In the genomic region with DNA sequence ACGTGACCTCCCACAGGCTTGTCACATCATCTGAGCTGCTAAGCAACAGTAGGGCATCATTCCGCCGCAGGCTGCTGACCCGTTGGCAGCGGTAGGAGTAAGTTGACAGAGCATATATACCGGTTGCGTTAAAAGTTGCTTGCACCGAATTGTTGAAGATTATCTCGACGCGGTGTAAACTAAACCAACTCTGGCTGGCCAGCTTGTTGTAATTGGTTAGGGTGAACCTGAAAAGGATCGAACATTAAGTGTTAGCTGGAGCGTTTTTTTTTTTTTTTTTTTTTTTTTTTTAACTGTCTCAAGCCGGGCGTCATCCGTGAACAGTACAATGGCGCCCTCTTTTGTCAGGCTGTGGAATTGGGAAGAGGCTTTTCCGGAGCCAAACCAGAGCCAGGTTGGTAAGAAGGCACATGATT, we compare ENCODE assay signal across 8 mouse cellular contexts. TPM values are rescaled to one million over a fixed set of nuclear protein-coding genes. Genes with fewer than 3 reads are reported as not detected.
DNase-seq lines count a peak whose midpoint lies in the region; ATAC-seq and TF ChIP-seq lines count a peak whose summit lies in the region.

No protein-coding gene starts in this region.

- H3K9me3 ChIP-seq in hindbrain, embryonic 10.5 days: no peaks in the 10 kb centered on the region
- no peaks in the 10 kb centered on the region for H3K9me3 ChIP-seq in lung, postnatal 0 days (ENCODE audit: low read length)

- peaks cover 8% of the 10 kb centered on the region; the same call in 1 of the 2 replicates for H3K27me3 ChIP-seq in hindbrain, embryonic 10.5 days (ENCODE audit: insufficient read depth, poor library complexity, severe bottlenecking)
- no peaks in the 10 kb centered on the region for H3K27me3 ChIP-seq in lung, postnatal 0 days (replicated peaks; ENCODE audit: insufficient read depth, low read length)

- DNase-seq in NIH3T3 (ENCODE audit: low read depth): peak; percentile 87
- DNase-seq in cerebellum, adult 9-10 months: peak; percentile 53
- peak; percentile 85 for DNase-seq in forelimb bud, embryonic 11.5 days (ENCODE audit: low read depth, low spot score)
- peak; percentile 77 for DNase-seq in hindbrain, embryonic 10.5 days (ENCODE audit: low spot score)
- peak; percentile 63 for DNase-seq in layer of hippocampus, adult 9-10 months (ENCODE audit: low spot score)
- DNase-seq in lung, postnatal 0 days (ENCODE audit: low spot score): peak; percentile 61
- DNase-seq in ovary, postnatal 36 days (ENCODE audit: low spot score): peak; percentile 58
- DNase-seq in thymus, postnatal 36 days: peak; percentile 43 to 55

- no peaks in the 10 kb centered on the region for H3K36me3 ChIP-seq in hindbrain, embryonic 10.5 days
- H3K36me3 ChIP-seq in lung, postnatal 0 days (ENCODE audit: insufficient read depth, low read length): no peaks in the 10 kb centered on the region

- H3K27ac ChIP-seq in hindbrain, embryonic 10.5 days: no peak overlapping the region
- H3K27ac ChIP-seq in lung, postnatal 0 days (ENCODE audit: low read length): no peak overlapping the region

- no peak for TF ChIP-seq EP300 in lung, postnatal 0 days (IDR thresholded peaks at IDR 0.05)

- whole genome bisulfite sequencing in hindbrain, embryonic 10.5 days: 2% methylated on average over 18 of the region's 18 CpGs
- under 1% methylated on average over 18 of the region's 18 CpGs for WGBS in lung, postnatal 0 days

- H3K4me3 ChIP-seq in hindbrain, embryonic 10.5 days: peak overlapping the region; percentile 49
- peak overlapping the region; percentile 31 for H3K4me3 ChIP-seq in lung, postnatal 0 days (ENCODE audit: low read depth, low read length)

- no peak overlapping the region for H3K9ac ChIP-seq in lung, postnatal 0 days (replicated peaks; ENCODE audit: low read depth)

- H3K4me2 ChIP-seq in lung, postnatal 0 days (replicated peaks; ENCODE audit: low read depth, low read length): peak overlapping the region; percentile 57

- peaks cover 8% of the 10 kb centered on the region for H3K4me1 ChIP-seq in hindbrain, embryonic 10.5 days (replicated peaks)
- H3K4me1 ChIP-seq in lung, postnatal 0 days (ENCODE audit: insufficient read depth, low read depth, low read length): peaks cover 3% of the 10 kb centered on the region; the same call in 1 of the 2 replicates

- peak; percentile 59 for ATAC-seq in lung, postnatal 0 days

- TF ChIP-seq CTCF in lung, postnatal 0 days (IDR thresholded peaks at IDR 0.05): peak; percentile 81

RNA-seq across cellular contexts. Expression of a gene that starts 18.6 kb away (rescaled TPM):
- polyA plus RNA-seq in hindbrain, embryonic 10.5 days (2016; fragmentation: Nextera tagmentation; extraction: Ambion mirVana): 0.29 and 0.39 TPM in 2 replicates
- not detected in 2 replicates for polyA plus RNA-seq in lung, postnatal 0 days (2015; fragmentation: Nextera tagmentation; extraction: Ambion mirVana)

RNA-seq across cellular contexts. Expression of a gene that starts 36.2 kb away (rescaled TPM):
- 172 and 194 TPM in 2 replicates for polyA plus RNA-seq in hindbrain, embryonic 10.5 days (2016; fragmentation: Nextera tagmentation; extraction: Ambion mirVana)
- polyA plus RNA-seq in lung, postnatal 0 days (2015; fragmentation: Nextera tagmentation; extraction: Ambion mirVana): 202 and 205 TPM in 2 replicates
